Mouse (Mus musculus): ENCODE data around the gene Aste1. TPM values are rescaled to one million over a fixed set of nuclear protein-coding genes. Genes with fewer than 3 reads are reported as not detected.

Gene Aste1
- polyA plus RNA-seq, 1 experiment, result 2.7 TPM

GRCm38 (mm10) chr9:105394720-105395119, 472 bp upstream of the Aste1 start:
- peak overlapping the region; percentile 48 for H3K4me3 ChIP-seq

GRCm38 (mm10) chr9:105408549-105408948, 13.4 kb downstream of the Aste1 start:
- TF ChIP-seq SRF (IDR thresholded peaks at IDR 0.05; ENCODE audit: control insufficient read depth, insufficient read length, low read depth) (no peak), CEBPB (IDR thresholded peaks at IDR 0.05; ENCODE audit: insufficient read depth, poor library complexity, severe bottlenecking) (no peak), MAX (IDR thresholded peaks at IDR 0.05; ENCODE audit: low read depth) (no peak)
- H3K36me3 ChIP-seq (ENCODE audit: control insufficient read depth, insufficient read depth), result peaks cover 15% of the 10 kb centered on the region
- no peak overlapping the region for H3K4me2 ChIP-seq (ENCODE audit: low read depth)
- no peaks in the 10 kb centered on the region for H3K79me2 ChIP-seq (ENCODE audit: control insufficient read depth, insufficient read depth)
- H3K27me3 ChIP-seq (ENCODE audit: control insufficient read depth, insufficient read depth, insufficient read length), result no peaks in the 10 kb centered on the region
- H3K4me3 ChIP-seq, result no peak overlapping the region
- no peak overlapping the region for H3ac ChIP-seq (ENCODE audit: control insufficient read depth, insufficient read length)

More at GRCm38 (mm10) chr9:105394720-105395119, 472 bp upstream of the Aste1 start:
- TF ChIP-seq POLR2A (IDR thresholded peaks at IDR 0.05; ENCODE audit: insufficient read length, low read depth), result no peak
- no peak for TF ChIP-seq SRF (IDR thresholded peaks at IDR 0.05; ENCODE audit: control insufficient read depth, insufficient read length, low read depth)
- TF ChIP-seq REST (IDR thresholded peaks at IDR 0.05; ENCODE audit: insufficient read depth, insufficient read length), result no peak
- no peak for TF ChIP-seq MAX (IDR thresholded peaks at IDR 0.05; ENCODE audit: low read depth)
- TF ChIP-seq E2F4 (IDR thresholded peaks at IDR 0.05; ENCODE audit: insufficient read depth), result no peak
- no peak for TF ChIP-seq POLR2AphosphoS2 (IDR thresholded peaks at IDR 0.05; ENCODE audit: insufficient read length, low read depth)
- no peak for TF ChIP-seq TCF12 (IDR thresholded peaks at IDR 0.05; ENCODE audit: insufficient read depth, poor library complexity, severe bottlenecking)
- TF ChIP-seq USF1 (IDR thresholded peaks at IDR 0.05; ENCODE audit: low read depth), result no peak
- TF ChIP-seq MYOD1 (IDR thresholded peaks at IDR 0.05; ENCODE audit: control insufficient read depth in 1 of 3, insufficient read length in 2 of 3, low read depth in 2 of 3), result no peak
- TF ChIP-seq MYOG (IDR thresholded peaks at IDR 0.05; ENCODE audit: control insufficient read depth in 1 of 3, insufficient read depth in 1 of 3, insufficient read length in 2 of 3, low read depth in 2 of 3), result no peak
- no peak for TF ChIP-seq CEBPB (IDR thresholded peaks at IDR 0.05; ENCODE audit: insufficient read depth, poor library complexity, severe bottlenecking)
- TF ChIP-seq TCF3 (IDR thresholded peaks at IDR 0.05; ENCODE audit: insufficient read length, low read depth), result no peak
- Histone ChIP-seq H3K4me2 (ENCODE audit: low read depth) (peak overlapping the region; percentile 87), H3K36me3 (ENCODE audit: control insufficient read depth, insufficient read depth) (peaks cover 4% of the 10 kb centered on the region), H3ac (ENCODE audit: control insufficient read depth, insufficient read length) (no peak overlapping the region), H3K79me2 (ENCODE audit: control insufficient read depth, insufficient read depth) (peaks cover 24% of the 10 kb centered on the region), H3K27me3 (ENCODE audit: control insufficient read depth, insufficient read depth, insufficient read length) (no peaks in the 10 kb centered on the region)

- Histone ChIP-seq H3K79me2 (ENCODE audit: control insufficient read depth, insufficient read depth) (no peaks in the 10 kb centered on the region), H3K4me2 (ENCODE audit: low read depth) (peak overlapping the region; percentile 18), H3K36me3 (ENCODE audit: control insufficient read depth, insufficient read depth) (peaks cover 6% of the 10 kb centered on the region), H3ac (ENCODE audit: control insufficient read depth, insufficient read length) (no peak overlapping the region), H3K4me3 (no peak overlapping the region), H3K27me3 (ENCODE audit: control insufficient read depth, insufficient read depth, insufficient read length) (no peaks in the 10 kb centered on the region)
- no peak for TF ChIP-seq MYOG (IDR thresholded peaks at IDR 0.05; ENCODE audit: control insufficient read depth in 1 of 3, insufficient read depth in 1 of 3, insufficient read length in 2 of 3, low read depth in 2 of 3)
- no peak for TF ChIP-seq SRF (IDR thresholded peaks at IDR 0.05; ENCODE audit: control insufficient read depth, insufficient read length, low read depth)
- no peak for TF ChIP-seq POLR2AphosphoS2 (IDR thresholded peaks at IDR 0.05; ENCODE audit: insufficient read length, low read depth)
- no peak for TF ChIP-seq TCF3 (IDR thresholded peaks at IDR 0.05; ENCODE audit: insufficient read length, low read depth)
- TF ChIP-seq MAX (IDR thresholded peaks at IDR 0.05; ENCODE audit: low read depth), result no peak
- TF ChIP-seq CEBPB (IDR thresholded peaks at IDR 0.05; ENCODE audit: insufficient read depth, poor library complexity, severe bottlenecking), result no peak
- TF ChIP-seq REST (IDR thresholded peaks at IDR 0.05; ENCODE audit: insufficient read depth, insufficient read length), result no peak
- TF ChIP-seq POLR2A (IDR thresholded peaks at IDR 0.05; ENCODE audit: insufficient read length, low read depth), result no peak
- TF ChIP-seq MYOD1 (IDR thresholded peaks at IDR 0.05; ENCODE audit: control insufficient read depth in 1 of 3, insufficient read length in 2 of 3, low read depth in 2 of 3), result no peak
- TF ChIP-seq USF1 (IDR thresholded peaks at IDR 0.05; ENCODE audit: low read depth), result no peak
Observed at GRCm38 (mm10) chr9:105459032-105459431, 63.8 kb downstream of the Aste1 start.

- no peaks in the 10 kb centered on the region for H3K27me3 ChIP-seq (ENCODE audit: control insufficient read depth, insufficient read depth, insufficient read length)
- H3K4me3 ChIP-seq, result no peak overlapping the region
- TF ChIP-seq POLR2A (IDR thresholded peaks at IDR 0.05; ENCODE audit: insufficient read length, low read depth), result no peak
- TF ChIP-seq POLR2AphosphoS2 (IDR thresholded peaks at IDR 0.05; ENCODE audit: insufficient read length, low read depth), result no peak
- TF ChIP-seq MYOD1 (IDR thresholded peaks at IDR 0.05; ENCODE audit: control insufficient read depth in 1 of 3, insufficient read length in 2 of 3, low read depth in 2 of 3), result no peak
- TF ChIP-seq MYOG (IDR thresholded peaks at IDR 0.05; ENCODE audit: control insufficient read depth in 1 of 3, insufficient read depth in 1 of 3, insufficient read length in 2 of 3, low read depth in 2 of 3), result no peak
- no peak overlapping the region for H3K4me2 ChIP-seq (ENCODE audit: low read depth)
- no peak overlapping the region for H3ac ChIP-seq (ENCODE audit: control insufficient read depth, insufficient read length)
- peaks cover 6% of the 10 kb centered on the region for H3K36me3 ChIP-seq (ENCODE audit: control insufficient read depth, insufficient read depth)
- no peaks in the 10 kb centered on the region for H3K79me2 ChIP-seq (ENCODE audit: control insufficient read depth, insufficient read depth)
Observed at GRCm38 (mm10) chr9:105461496-105461895, 66.3 kb downstream of the Aste1 start.

Other genes with a start within 250 kb of the Aste1 start
- 0.05 TPM for gene Nek11, start 132 bp downstream of the Aste1 start, polyA plus RNA-seq (2012; fragmentation: generic; extraction: Trizol)
- gene Atp2c1, start 131.9 kb downstream of the Aste1 start, polyA plus RNA-seq (2012; fragmentation: generic; extraction: Trizol), result 20.5 TPM
- 10.9 TPM for gene Pik3r4, start 247.6 kb downstream of the Aste1 start, polyA plus RNA-seq (2012; fragmentation: generic; extraction: Trizol)